Mouse (Mus musculus) liver, embryonic 13.5 days (tissue): ENCODE results near the gene Mkrn2. TPM values are rescaled to one million over a fixed set of nuclear protein-coding genes. Genes with fewer than 3 reads are reported as not detected.

Source experiments
- ATAC-seq: fragments of 200-750 bp; cut with Nextera tagmentation; 2 replicates; pipeline ENCODE4 v1.8.0; 2017; ENCODE audit warnings: low read depth, mild to moderate bottlenecking, moderate number of reproducible peaks, moderate library complexity
- DNase-seq: peaks from one replicate; pipeline ENCODE4 v3.0.0; 2022
- H3K27ac ChIP-seq: fragments of 300-500 bp; sonication (generic); 2 replicates; pipeline ENCODE4 v1.5.1; 2015; ENCODE audit warnings: moderate library complexity, mild to moderate bottlenecking, inconsistent platforms
- H3K27me3 ChIP-seq: fragments of 300-500 bp; sonication (generic); 2 replicates; pipeline ENCODE4 v1.6.1; 2015; ENCODE audit warnings: mild to moderate bottlenecking, inconsistent platforms
- H3K36me3 ChIP-seq: fragments of 300-500 bp; sonication (generic); 2 replicates; pipeline ENCODE4 v1.6.1; 2015; ENCODE audit warnings: mild to moderate bottlenecking, inconsistent platforms
- H3K4me1 ChIP-seq: fragments of 300-500 bp; sonication (generic); replicated peaks from 2 replicates; pipeline ENCODE4 v1.6.1; 2015; ENCODE audit warnings: inconsistent platforms
- H3K4me2 ChIP-seq: fragments of 300-500 bp; sonication (generic); 2 replicates; pipeline ENCODE4 v1.6.1; 2015; ENCODE audit warnings: inconsistent platforms, mild to moderate bottlenecking, moderate library complexity
- H3K4me3 ChIP-seq: fragments of 300-500 bp; sonication (generic); replicated peaks from 2 replicates; pipeline ENCODE4 v1.5.1; 2015; ENCODE audit warnings: mild to moderate bottlenecking, inconsistent platforms
- H3K9ac ChIP-seq: fragments of 300-500 bp; sonication (generic); 2 replicates; pipeline ENCODE4 v1.6.1; 2015; ENCODE audit warnings: mild to moderate bottlenecking, inconsistent platforms
- H3K9me3 ChIP-seq: fragments of 300-500 bp; sonication (generic); replicated peaks from 2 replicates; pipeline ENCODE4 v1.6.1; 2016; ENCODE audit warnings: inconsistent platforms
- WGBS: fragments of 180-500 bp; shearing (Covaris S2); methylation state at CpG from one replicate; pipeline ENCODE4 v1.1.7; 2015; ENCODE audit not compliant: insufficient replicate concordance; 5-methylcytosine and 5-hydroxymethylcytosine counted together
- polyA plus RNA-seq: library from polyadenylated mRNA; unstranded; fragments of >200 nt; fragmentation: Nextera tagmentation; extraction: Ambion mirVana; gene quantifications from 2 replicates; pipeline ENCODE4 v1.2.1, GENCODE M21; 2015

The Mkrn2 gene
- polyA plus RNA-seq, 1 experiment from 2014 or later, result 11.4 TPM

- DNase-seq (peak; percentile 64), ATAC-seq (peak; percentile 93)
- no peaks in the 10 kb centered on the region for H3K36me3 ChIP-seq
- peak overlapping the region; percentile 52 for H3K4me2 ChIP-seq
- peak overlapping the region; percentile 50 for H3K9ac ChIP-seq
- H3K27me3 ChIP-seq, result no peaks in the 10 kb centered on the region
- 12% methylated on average over 5 of the region's 5 CpGs for WGBS
- 0 out of 2 replicates have a peak overlapping the region, but pooled peaks have one; percentile 6 for H3K4me3 ChIP-seq
- H3K27ac ChIP-seq, result peak overlapping the region; percentile 83
- no peaks in the 10 kb centered on the region for H3K9me3 ChIP-seq
- H3K4me1 ChIP-seq, result peaks cover 80% of the 10 kb centered on the region
Measured at GRCm38 (mm10) chr6:115650476-115651427, 49.0 kb downstream of the Mkrn2 start.

- no peak for ATAC-seq
- no peak overlapping the region for H3K9ac ChIP-seq
- H3K4me1 ChIP-seq, result peaks cover 87% of the 10 kb centered on the region
- H3K27ac ChIP-seq, result peak overlapping the region; percentile 83
- no peaks in the 10 kb centered on the region for H3K9me3 ChIP-seq
- DNase-seq, result no peak
- H3K4me2 ChIP-seq, result no peak overlapping the region
- H3K4me3 ChIP-seq, result no peak overlapping the region
- H3K27me3 ChIP-seq, result no peaks in the 10 kb centered on the region
- H3K36me3 ChIP-seq, result no peaks in the 10 kb centered on the region
Measured at GRCm38 (mm10) chr6:115651719-115652118, 50.0 kb downstream of the Mkrn2 start.

GRCm38 (mm10) chr6:115653939-115654338, 52.2 kb downstream of the Mkrn2 start:
- H3K9me3 ChIP-seq, result no peaks in the 10 kb centered on the region
- DNase-seq (no peak), ATAC-seq (no peak)
- H3K27me3 ChIP-seq, result no peaks in the 10 kb centered on the region
- H3K9ac ChIP-seq, result no peak overlapping the region
- H3K4me3 ChIP-seq, result no peak overlapping the region
- H3K4me1 ChIP-seq, result peaks cover 92% of the 10 kb centered on the region
- no peaks in the 10 kb centered on the region for H3K36me3 ChIP-seq
- no peak overlapping the region for H3K4me2 ChIP-seq
- WGBS, result 3% methylated on average over 2 of the region's 2 CpGs
- no peak overlapping the region for H3K27ac ChIP-seq

- H3K9ac ChIP-seq, result no peak overlapping the region
- ATAC-seq (peak; percentile 76), DNase-seq (no peak)
- peak overlapping the region; percentile 56 for H3K27ac ChIP-seq
- 0 out of 2 replicates have a peak, but pooled peaks cover 4% of the 10 kb centered on the region for H3K36me3 ChIP-seq
- no peaks in the 10 kb centered on the region for H3K9me3 ChIP-seq
- peaks cover 82% of the 10 kb centered on the region for H3K4me1 ChIP-seq
- no peak overlapping the region for H3K4me3 ChIP-seq
- H3K27me3 ChIP-seq, result no peaks in the 10 kb centered on the region
- no peak overlapping the region for H3K4me2 ChIP-seq
Measured at GRCm38 (mm10) chr6:115658802-115659201, 57.1 kb downstream of the Mkrn2 start.

- H3K9me3 ChIP-seq, result no peaks in the 10 kb centered on the region
Measured at GRCm38 (mm10) chr6:115664268-115664667, 62.6 kb downstream of the Mkrn2 start.

GRCm38 (mm10) chr6:115666641-115667040, 64.9 kb downstream of the Mkrn2 start:
- Histone ChIP-seq H3K9me3 (no peaks in the 10 kb centered on the region), H3K9ac (no peak overlapping the region), H3K4me1 (peaks cover 72% of the 10 kb centered on the region), H3K4me2 (no peak overlapping the region), H3K27ac (peak overlapping the region; percentile 66), H3K36me3 (0 out of 2 replicates have a peak, but pooled peaks cover 4% of the 10 kb centered on the region), H3K4me3 (no peak overlapping the region), H3K27me3 (no peaks in the 10 kb centered on the region)
- WGBS, result 49% methylated on average over 4 of the region's 4 CpGs
- peak; percentile 79 for ATAC-seq
- no peak for DNase-seq

More at GRCm38 (mm10) chr6:115664268-115664667, 62.6 kb downstream of the Mkrn2 start:
- Histone ChIP-seq H3K27me3 (no peaks in the 10 kb centered on the region), H3K4me1 (peaks cover 73% of the 10 kb centered on the region), H3K9ac (no peak overlapping the region), H3K36me3 (0 out of 2 replicates have a peak, but pooled peaks cover 4% of the 10 kb centered on the region), H3K4me2 (no peak overlapping the region), H3K4me3 (no peak overlapping the region), H3K27ac (no peak overlapping the region)
- no peak for DNase-seq
- peak; percentile 65; the same call in 1 of the 2 replicates for ATAC-seq
- WGBS, result 15% methylated on average over 3 of the region's 3 CpGs

Other genes with a start within 250 kb of the Mkrn2 start
- gene Pparg, start 241.0 kb upstream of the Mkrn2 start, polyA plus RNA-seq, result 1.2 and 1.3 TPM in 2 replicates
- gene Tsen2, start 57.2 kb upstream of the Mkrn2 start, polyA plus RNA-seq, result 15.6 and 16.8 TPM in 2 replicates
- 6.6 and 7.2 TPM in 2 replicates for gene Mkrn2os, start 9.3 kb upstream of the Mkrn2 start, polyA plus RNA-seq
- gene Raf1, start 74.7 kb downstream of the Mkrn2 start, polyA plus RNA-seq, result 32.8 and 38.3 TPM in 2 replicates
- 28.3 and 29.9 TPM in 2 replicates for gene Tmem40, start 160.5 kb downstream of the Mkrn2 start, polyA plus RNA-seq
- 3.3 and 4.3 TPM in 2 replicates for gene Cand2, start 172.6 kb downstream of the Mkrn2 start, polyA plus RNA-seq
- 1,700 and 1,736 TPM in 2 replicates for gene Rpl32, start 206.8 kb downstream of the Mkrn2 start, polyA plus RNA-seq
- gene Efcab12, start 236.5 kb downstream of the Mkrn2 start, polyA plus RNA-seq, result 0.15 and 0.16 TPM in 2 replicates